ENCODE assay signal across 12 mouse cellular contexts in the genomic region with DNA sequence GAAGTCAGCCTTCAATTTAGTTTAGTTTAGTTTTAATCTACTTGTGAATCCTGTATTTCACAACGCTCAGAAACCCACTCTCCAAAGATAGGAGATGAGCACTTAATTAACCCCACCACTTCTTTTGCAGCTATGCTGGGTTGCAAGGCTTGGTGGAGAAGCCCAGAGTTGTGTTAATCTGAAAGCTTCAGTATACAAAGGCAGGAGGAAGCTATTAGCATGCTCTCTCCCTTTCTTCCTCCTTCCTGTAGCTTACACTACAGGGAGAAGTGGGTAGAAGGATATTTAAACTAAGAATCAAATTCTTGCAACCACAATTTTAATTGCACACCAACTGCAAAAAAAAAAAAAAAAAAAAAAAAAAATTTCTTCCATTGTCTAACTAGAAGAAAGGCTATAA.
DNase-seq lines count a peak whose midpoint lies in the region; ATAC-seq lines count a peak whose summit lies in the region.
"Had no signal": no experiment of that assay in that cellular context is flagged by ENCODE, and none has a peak within 500 bp of the region (broad histone marks: within the 10 kb centered on the region; RNA-seq: fewer than 3 reads in every experiment).

No protein-coding gene starts in this region.

- 0 out of 2 replicates have a peak, but pooled peaks have one; percentile 19 for ATAC-seq in frontal cortex, adult (ENCODE audit: low TSS enrichment)
- ATAC-seq in midbrain, embryonic 11.5 days (ENCODE audit: low FRiP score) = no peak
- peak; percentile 55 for ATAC-seq in granulocyte monocyte progenitor cell, adult 5-6 weeks (replicated peaks; ENCODE audit: poor library complexity, severe bottlenecking)

- H3K4me3 ChIP-seq in midbrain, embryonic 10.5 days = no peak overlapping the region
- no peak overlapping the region for H3K4me3 ChIP-seq in midbrain, embryonic 11.5 days (ENCODE audit: low read depth, low read length)
- H3K4me3 ChIP-seq: heart, embryonic 15.5 days; liver, embryonic 13.5 days had no signal

- peak overlapping the region; percentile 67 for H3K27ac ChIP-seq in midbrain, embryonic 10.5 days (replicated peaks)
- no peak overlapping the region; the same call in 1 of the 2 replicates for H3K27ac ChIP-seq in midbrain, embryonic 11.5 days (ENCODE audit: low read depth, low read length)
- H3K27ac ChIP-seq: heart, embryonic 15.5 days; liver, embryonic 13.5 days had no signal

- no peak overlapping the region for H3K4me2 ChIP-seq in midbrain, embryonic 11.5 days
- H3K4me2 ChIP-seq: heart, embryonic 15.5 days; liver, embryonic 13.5 days had no signal

- peaks cover 28% of the 10 kb centered on the region for H3K4me1 ChIP-seq in midbrain, embryonic 10.5 days
- peaks cover 8% of the 10 kb centered on the region; the same call in 1 of the 2 replicates for H3K4me1 ChIP-seq in midbrain, embryonic 11.5 days (ENCODE audit: control insufficient read depth, insufficient read depth, low read length)
- H3K4me1 ChIP-seq: heart, embryonic 15.5 days; liver, embryonic 13.5 days had no signal

- no peaks in the 10 kb centered on the region for H3K9me3 ChIP-seq in midbrain, embryonic 10.5 days (replicated peaks)
- H3K9me3 ChIP-seq in midbrain, embryonic 11.5 days (ENCODE audit: control insufficient read depth, low read length) = no peaks in the 10 kb centered on the region
- H3K9me3 ChIP-seq: heart, embryonic 15.5 days; liver, embryonic 13.5 days had no signal

- no peak overlapping the region for H3K9ac ChIP-seq in midbrain, embryonic 11.5 days (ENCODE audit: low read length)
- H3K9ac ChIP-seq: heart, embryonic 15.5 days; liver, embryonic 13.5 days had no signal

- H3K36me3 ChIP-seq in midbrain, embryonic 10.5 days = no peaks in the 10 kb centered on the region
- no peaks in the 10 kb centered on the region for H3K36me3 ChIP-seq in midbrain, embryonic 11.5 days (ENCODE audit: control insufficient read depth, insufficient read depth, low read length)
- H3K36me3 ChIP-seq: heart, embryonic 15.5 days; liver, embryonic 13.5 days had no signal

- DNase-seq in frontal cortex, postnatal 10 days (ENCODE audit: low spot score in 2 of 2) = no peak
- no peak for DNase-seq in midbrain, embryonic 10.5 days (ENCODE audit: low spot score)
- DNase-seq in midbrain, embryonic 11.5 days (ENCODE audit: low spot score, missing footprints) = no peak
- DNase-seq in kidney, adult 18-20 months = no peak
- no peak for DNase-seq in kidney, adult 8-10 months
- DNase-seq: adrenal gland, postnatal 14 days; B cell, adult 2 months; liver, embryonic 13.5 days; thymus, postnatal 4 days had no signal

- 24% methylated on average over 1 of the region's 1 CpGs for WGBS in midbrain, embryonic 10.5 days
- 26% methylated on average over 1 of the region's 1 CpGs for WGBS in midbrain, embryonic 11.5 days

- H3K27me3 ChIP-seq in midbrain, embryonic 10.5 days (ENCODE audit: low read depth, poor library complexity, severe bottlenecking) = no peaks in the 10 kb centered on the region
- H3K27me3 ChIP-seq in midbrain, embryonic 11.5 days (ENCODE audit: control insufficient read depth, insufficient read depth, low read length) = no peaks in the 10 kb centered on the region
- H3K27me3 ChIP-seq: heart, embryonic 15.5 days; liver, embryonic 13.5 days had no signal
